Mouse (Mus musculus): ENCODE data around the gene Fam3a. TPM values are rescaled to one million over a fixed set of nuclear protein-coding genes. Genes with fewer than 3 reads are reported as not detected.

Fam3a gene
- total RNA-seq, 2 experiments from 2014 or later: 18.6 to 18.8 TPM

DNA sequence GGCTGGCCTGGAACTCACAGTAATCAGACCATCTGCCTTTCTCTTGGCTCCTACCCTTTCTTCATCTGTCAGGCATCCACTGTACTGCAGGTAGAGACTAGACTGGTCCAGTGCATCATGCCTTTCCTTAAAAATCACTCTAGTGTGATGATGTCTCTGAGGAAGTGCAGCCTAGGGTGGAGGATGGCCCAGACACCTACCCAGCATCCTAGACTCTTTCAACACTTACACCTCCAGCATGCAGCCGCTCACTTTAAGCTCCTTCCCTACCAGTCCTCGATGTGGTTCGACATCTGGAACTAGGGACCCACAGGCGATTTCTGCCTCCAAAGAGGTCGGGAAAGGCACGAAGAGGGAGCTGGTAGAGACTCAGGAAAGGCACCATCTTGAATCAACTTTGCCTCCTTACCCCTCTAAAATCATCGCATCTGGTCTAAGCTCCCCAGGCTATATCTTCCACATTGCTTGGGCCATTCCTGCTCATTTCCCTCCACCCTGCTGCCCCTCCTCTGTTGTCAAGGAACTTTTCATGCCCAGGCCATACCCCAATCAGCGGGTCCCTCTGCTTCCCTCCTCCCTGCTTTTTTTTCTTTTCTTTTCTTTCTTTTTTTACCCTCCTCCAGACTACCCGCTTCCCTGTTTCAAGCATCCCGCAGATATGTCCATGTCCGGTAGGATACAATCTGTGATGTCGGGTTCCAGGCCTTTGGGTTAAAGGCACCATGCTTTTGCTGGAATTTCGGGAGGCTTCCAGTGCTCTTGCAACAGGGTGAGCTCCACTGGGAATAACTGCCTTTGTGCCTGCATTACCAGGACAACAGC lies 40.2 kb downstream of the Fam3a start:
- intact Hi-C loops (cut with DNase I): loop anchor here (5.0 kb wide), 1 partner anchor 106 kb away; the partner anchor contains the start of gene Flna
- DNase-seq: no peak

Other genes with a start within 250 kb of the Fam3a start
- gene Tex28, start 225.4 kb downstream of the Fam3a start, total RNA-seq (2021): not detected
- not detected for gene Tktl1, start 216.0 kb downstream of the Fam3a start, total RNA-seq (2021)
- 10 to 100 TPM; 88.3 to 97.0 TPM for gene Flna, start 143.5 kb downstream of the Fam3a start, total RNA-seq (2021)
- gene Emd, start 138.6 kb downstream of the Fam3a start, total RNA-seq (2021): 10 to 100 TPM; 28.2 to 34.0 TPM
- 100 to 1,000 TPM; 178 to 213 TPM for gene Rpl10, start 122.5 kb downstream of the Fam3a start, total RNA-seq (2021)
- gene Taz, start 111.4 kb downstream of the Fam3a start, total RNA-seq (2021): 10 to 100 TPM; 48.4 to 51.9 TPM
- gene Dnase1l1, start 110.9 kb downstream of the Fam3a start, total RNA-seq (2021): 10 to 100 TPM; 16.1 to 20.6 TPM
- 100 to 1,000 TPM; 130 to 135 TPM for gene Atp6ap1, start 96.2 kb downstream of the Fam3a start, total RNA-seq (2021)
- 10 to 100 TPM; 76.7 to 82.5 TPM for gene Gdi1, start 88.3 kb downstream of the Fam3a start, total RNA-seq (2021)
- gene Fam50a, start 80.2 kb downstream of the Fam3a start, total RNA-seq (2021): 10 to 100 TPM; 24.5 to 29.5 TPM
- 1 to 10 TPM in 1 of 2 experiments, under 1 TPM in 1; 0.87 to 1.6 TPM for gene Plxna3, start 64.2 kb downstream of the Fam3a start, total RNA-seq (2021)
- 10 to 100 TPM; 28.3 to 28.8 TPM for gene Lage3, start 39.7 kb downstream of the Fam3a start, total RNA-seq (2021)
- 10 to 100 TPM; 67.7 to 70.3 TPM for gene Ubl4a, start 20.1 kb downstream of the Fam3a start, total RNA-seq (2021)
- 1 to 10 TPM; 4.9 to 5.7 TPM for gene Slc10a3, start 19.9 kb downstream of the Fam3a start, total RNA-seq (2021)
- 10 to 100 TPM; 45.8 to 46.1 TPM for gene Ikbkg, start within 50 bp of the Fam3a start, total RNA-seq (2021)
- gene G6pdx, start 35.9 kb upstream of the Fam3a start, total RNA-seq (2021): 1 to 10 TPM; 6.8 to 7.1 TPM
- gene Gm6880, start 88.1 kb upstream of the Fam3a start, total RNA-seq (2021): not detected
- gene Olfr1326-ps1, start 181.6 kb upstream of the Fam3a start, total RNA-seq (2021): not detected
- gene Olfr1325, start 199.4 kb upstream of the Fam3a start, total RNA-seq (2021): not detected

All from heart, postnatal 36 days (tissue).